Mouse (Mus musculus): Measurements from ENCODE around the gene Dpp4.
A peak's percentile ranks its signal among the peaks of the same experiment; 100 is the strongest.

The Dpp4 gene

GRCm38 (mm10) chr2:62412081-62412821, at the start of gene Dpp4:
Gene Dpp4 (minus strand): TSS chr2:62412231.
- no peak for DNase-seq

GRCm38 (mm10) chr2:62460815-62461450, 48.9 kb upstream of the Dpp4 start:
- DNase-seq, result no peak

- DNase-seq, result no peak
Measured at GRCm38 (mm10) chr2:62460231-62460710, 48.2 kb upstream of the Dpp4 start.

GRCm38 (mm10) chr2:62459241-62460174, 47.5 kb upstream of the Dpp4 start:
- no peak for DNase-seq

- no peak for DNase-seq
Measured at GRCm38 (mm10) chr2:62458070-62458469, 46.0 kb upstream of the Dpp4 start.

- peak; percentile 26 for DNase-seq
Measured at GRCm38 (mm10) chr2:62454991-62455390, 43.0 kb upstream of the Dpp4 start.

- peak; percentile 75 for DNase-seq
Measured at GRCm38 (mm10) chr2:62454033-62454432, 42.0 kb upstream of the Dpp4 start.

- no peak for DNase-seq
Measured at GRCm38 (mm10) chr2:62450364-62450763, 38.3 kb upstream of the Dpp4 start.

GRCm38 (mm10) chr2:62449692-62450346, 37.8 kb upstream of the Dpp4 start:
- DNase-seq, result no peak

- no peak for DNase-seq
Measured at GRCm38 (mm10) chr2:62440802-62441544, 28.9 kb upstream of the Dpp4 start.

- no peak for DNase-seq
Measured at GRCm38 (mm10) chr2:62440083-62440482, 28.1 kb upstream of the Dpp4 start.

GRCm38 (mm10) chr2:62431245-62431795, 19.3 kb upstream of the Dpp4 start:
- no peak for DNase-seq

GRCm38 (mm10) chr2:62425941-62426340, 13.9 kb upstream of the Dpp4 start:
- no peak for DNase-seq

- DNase-seq, result no peak
Measured at GRCm38 (mm10) chr2:62423343-62423776, 11.3 kb upstream of the Dpp4 start.

GRCm38 (mm10) chr2:62422515-62423342, 10.7 kb upstream of the Dpp4 start:
- DNase-seq, result no peak

GRCm38 (mm10) chr2:62421229-62421628, 9.2 kb upstream of the Dpp4 start:
- DNase-seq, result no peak

GRCm38 (mm10) chr2:62420045-62420444, 8.0 kb upstream of the Dpp4 start:
- no peak for DNase-seq

- no peak for DNase-seq
Measured at GRCm38 (mm10) chr2:62417233-62417632, 5.2 kb upstream of the Dpp4 start.

- DNase-seq, result no peak
Measured at GRCm38 (mm10) chr2:62411211-62412080, 585 bp downstream of the Dpp4 start.
